Mouse (Mus musculus) brain, embryonic 14.5 days (tissue): ENCODE results near the gene Eml5.

Experiments used
- CTCF ChIP-seq: fragments of 200-500 bp; IDR thresholded peaks from 2 replicates; pipeline ENCODE4 v1.5.1; 2012; ENCODE audit warnings: inconsistent platforms, mild to moderate bottlenecking, moderate library complexity, borderline replicate concordance; ENCODE audit not compliant: insufficient read depth, insufficient read length; ENCODE audit errors: extremely low read depth
- POLR2A ChIP-seq: fragments of 200-500 bp; IDR thresholded peaks from 2 replicates; pipeline ENCODE4 v1.6.1; 2012; ENCODE audit warnings: mild to moderate bottlenecking, inconsistent platforms, borderline replicate concordance; ENCODE audit not compliant: poor library complexity, insufficient read depth, insufficient read length, severe bottlenecking; ENCODE audit errors: extremely low read depth

DNA sequence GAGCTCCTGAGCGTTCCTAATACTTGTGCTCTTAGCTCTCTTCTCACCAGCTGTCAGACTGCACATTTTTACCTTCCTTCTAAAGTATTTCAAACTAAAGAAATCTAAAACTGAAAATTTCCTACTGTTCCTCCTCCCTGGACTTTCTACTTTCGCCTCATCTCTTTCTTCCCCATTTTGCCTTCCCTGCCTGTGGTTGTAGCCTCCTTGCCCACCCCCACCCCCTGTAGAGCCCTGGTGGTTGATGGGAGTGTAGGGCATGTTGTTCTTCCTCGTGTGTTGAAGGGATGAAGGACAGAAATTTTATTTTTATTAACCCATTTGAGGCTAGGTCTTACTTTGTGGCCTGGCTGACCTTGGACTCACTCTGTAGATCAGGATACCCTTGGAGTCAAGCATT is 123.8 kb downstream of the Eml5 start:
- TF ChIP-seq POLR2A: no peak
- no peak for TF ChIP-seq CTCF
